Mouse (Mus musculus): ENCODE results near the gene Sat2.
A peak's percentile ranks its signal among the peaks of the same experiment; 100 is the strongest.

Gene Sat2

GRCm38 (mm10) chr11:69633128-69633866 lies 11.5 kb downstream of the Sat2 start:
- no peak for DNase-seq

GRCm38 (mm10) chr11:69635471-69635870 lies 13.6 kb downstream of the Sat2 start:
- DNase-seq, result no peak

- DNase-seq, result no peak
Measured at GRCm38 (mm10) chr11:69645860-69646259, 24.0 kb downstream of the Sat2 start.

GRCm38 (mm10) chr11:69653399-69653798 lies 31.6 kb downstream of the Sat2 start:
- DNase-seq, result no peak

GRCm38 (mm10) chr11:69654760-69655159 lies 32.9 kb downstream of the Sat2 start:
- no peak for DNase-seq

- DNase-seq, result no peak
Measured at GRCm38 (mm10) chr11:69655264-69656064, 33.6 kb downstream of the Sat2 start, which contains the start of gene Sox15. Gene Sox15, plus strand, starts transcription at chr11:69655314.

GRCm38 (mm10) chr11:69656065-69656455 lies 34.2 kb downstream of the Sat2 start:
- no peak for DNase-seq

GRCm38 (mm10) chr11:69656617-69657461 lies 35.0 kb downstream of the Sat2 start:
- DNase-seq, result no peak

- DNase-seq, result no peak
Measured at GRCm38 (mm10) chr11:69657462-69657881, 35.6 kb downstream of the Sat2 start.

GRCm38 (mm10) chr11:69661221-69661881 lies 39.5 kb downstream of the Sat2 start:
- DNase-seq, result no peak

GRCm38 (mm10) chr11:69662213-69662966 lies 40.6 kb downstream of the Sat2 start, which contains the start of gene Mpdu1:
Gene Mpdu1, minus strand, starts transcription at chr11:69662642.
- DNase-seq, result peak; percentile 96

- DNase-seq, result peak; percentile 38
Measured at GRCm38 (mm10) chr11:69662967-69663671, 41.3 kb downstream of the Sat2 start.

- peak; percentile 58 for DNase-seq
Measured at GRCm38 (mm10) chr11:69663795-69664194, 42.0 kb downstream of the Sat2 start.

GRCm38 (mm10) chr11:69664841-69665240 lies 43.0 kb downstream of the Sat2 start:
- DNase-seq, result no peak

GRCm38 (mm10) chr11:69665457-69665960 lies 43.7 kb downstream of the Sat2 start:
- no peak for DNase-seq

- DNase-seq, result peak; percentile 37
Measured at GRCm38 (mm10) chr11:69665961-69666664, 44.3 kb downstream of the Sat2 start, which contains the start of gene Cd68. Gene Cd68, minus strand, starts transcription at chr11:69666153.

GRCm38 (mm10) chr11:69666665-69667005 lies 44.8 kb downstream of the Sat2 start:
- DNase-seq, result no peak

GRCm38 (mm10) chr11:69670786-69671725 lies 49.2 kb downstream of the Sat2 start:
- peak; percentile 91 for DNase-seq

GRCm38 (mm10) chr11:69671726-69672124 lies 49.9 kb downstream of the Sat2 start:
- DNase-seq, result no peak
